Comparison of ENCODE assay signal across 7 mouse cellular contexts in the genomic region with DNA sequence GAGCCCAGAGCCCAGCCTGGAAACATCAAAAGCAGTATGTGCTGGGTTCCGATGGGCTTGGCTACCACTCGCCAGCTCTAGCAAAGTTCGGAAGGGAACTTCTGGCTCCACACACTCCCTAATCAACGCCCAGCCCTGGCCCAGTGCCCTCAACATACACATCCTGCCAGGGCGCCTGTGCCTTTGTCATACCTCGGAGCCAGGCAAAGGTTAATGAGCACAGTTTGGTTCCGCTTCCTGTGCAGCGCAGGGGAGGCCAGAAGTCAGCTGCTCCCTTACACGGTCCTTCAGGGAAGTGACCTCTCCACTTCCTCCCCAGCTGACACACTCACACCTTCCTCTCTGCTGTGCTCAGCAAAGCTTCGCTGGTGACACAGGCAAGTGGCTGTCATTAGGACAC. TPM values are rescaled to one million over a fixed set of nuclear protein-coding genes. Genes with fewer than 3 reads are reported as not detected.
A peak's percentile ranks its signal among the peaks of the same experiment; 100 is the strongest.
DNase-seq lines count a peak whose midpoint lies in the region; ATAC-seq and TF ChIP-seq lines count a peak whose summit lies in the region.

No protein-coding gene starts in this region.

- 21% methylated on average over 10 of the region's 10 CpGs for WGBS in heart, adult 2 months

- TF ChIP-seq POLR2A in heart, adult 2 months (IDR thresholded peaks at IDR 0.05; ENCODE audit: insufficient read depth, low read depth, low read length), result 0 out of 2 replicates have a peak, but pooled peaks have one; percentile 22

- H3K9ac ChIP-seq in heart, adult 2 months (ENCODE audit: low read depth, low read length), result no peak overlapping the region

- no peaks in the 10 kb centered on the region for H3K27me3 ChIP-seq in heart, adult 2 months (ENCODE audit: control insufficient read depth, insufficient read depth, low read length)

- no peaks in the 10 kb centered on the region; the same call in 1 of the 2 replicates for H3K36me3 ChIP-seq in heart, adult 2 months (ENCODE audit: control insufficient read depth, insufficient read depth, low read length)

- no peak overlapping the region for H3K4me3 ChIP-seq in heart, adult 2 months

- TF ChIP-seq CTCF in heart, adult 2 months (IDR thresholded peaks at IDR 0.05), result no peak

- H3K27ac ChIP-seq in heart, adult 2 months, result peak overlapping the region; percentile 31; the same call in 1 of the 2 replicates

- DNase-seq in 416B (ENCODE audit: low read depth), result peak; percentile 63
- peak in 1 of 2 experiments; percentile 78 for DNase-seq in heart, adult 2 months
- peak; percentile 47 to 70 for DNase-seq in kidney, postnatal 25 days
- no peak for DNase-seq in testis, postnatal 14 days (ENCODE audit: low spot score)
- no peak for DNase-seq in frontal cortex, adult 2 months (ENCODE audit: extremely low spot score in 1 of 2, low spot score in 1 of 2)

- H3K4me1 ChIP-seq in heart, adult 2 months (ENCODE audit: control insufficient read depth, insufficient read depth, low read length), result peaks cover 31% of the 10 kb centered on the region

- peaks cover 2% of the 10 kb centered on the region for H3K79me2 ChIP-seq in heart, adult 2 months (replicated peaks; ENCODE audit: control insufficient read depth, insufficient read depth, low read length)

- 0 out of 2 replicates have a peak, but pooled peaks have one; percentile 49 for TF ChIP-seq EP300 in heart, adult 2 months (IDR thresholded peaks at IDR 0.05; ENCODE audit: insufficient read depth, low read depth, low read length)

- peak; percentile 99 for ATAC-seq in CD4-positive, CD25-positive, alpha-beta regulatory T cell, adult 4 months
- peak; percentile 98 for ATAC-seq in megakaryocyte, adult 5-6 weeks (ENCODE audit: poor library complexity, severe bottlenecking)

- intact Hi-C loops in heart, adult 2 months (cut with DNase I), result no loop called here

RNA-seq across cellular contexts. Expression of a gene that starts 31.9 kb away (rescaled TPM):
- polyA plus RNA-seq in CD4-positive, CD25-positive, alpha-beta regulatory T cell, adult 4 months (2017; shearing (Covaris generic)), result 1 to 10 TPM in 1 of 2 experiments, under 1 TPM in 1; 0.60 to 1.9 TPM
- 10 to 100 TPM; 52.3 to 53.2 TPM for total RNA-seq in heart, adult 2 months (2021)
- polyA plus RNA-seq in heart, adult 2 months (2012; rRNA removed), result 36.1 and 40.3 TPM in 2 replicates
- total RNA-seq in megakaryocyte, adult 5-6 weeks (2015), result 1.4 and 1.8 TPM in 2 replicates
- total RNA-seq in megakaryocyte, adult 5-6 weeks (2017), result 1.1 and 1.3 TPM in 2 replicates
- polyA plus RNA-seq in frontal cortex, adult 2 months (2012; rRNA removed), result 13.2 and 15.0 TPM in 2 replicates

Comparison
In these comparisons a context has a peak if more than half of its experiments do, and no peak if none do; other contexts are left out.
1. DNase-seq: peak in 416B (single experiment) and kidney, postnatal 25 days (2 of 2); none in testis, postnatal 14 days (single experiment) and frontal cortex, adult 2 months (0 of 2).